Mouse (Mus musculus): ENCODE data around the gene Cbr3. TPM values are rescaled to one million over a fixed set of nuclear protein-coding genes. Genes with fewer than 3 reads are reported as not detected.

Gene Cbr3
- polyA plus RNA-seq, 1 experiment from 2014 or later = 16.6 TPM

GRCm38 (mm10) chr16:93728676-93729075 lies 45.7 kb downstream of the Cbr3 start:
- in situ Hi-C loops (cut with MboI; ENCODE audit: low pct_unique_long_range_greater_than_20kb) = no loop called here
- ChIA-PET CTCF (no interaction called here), POLR2A (no interaction called here)
- TF ChIP-seq CTCF (IDR thresholded peaks at IDR 0.05) = no peak
- no peak for ATAC-seq
- DNase-seq (ENCODE audit: low read depth, low spot score) = no peak
- no peaks in the 10 kb centered on the region for H3K27me3 ChIP-seq

DNA sequence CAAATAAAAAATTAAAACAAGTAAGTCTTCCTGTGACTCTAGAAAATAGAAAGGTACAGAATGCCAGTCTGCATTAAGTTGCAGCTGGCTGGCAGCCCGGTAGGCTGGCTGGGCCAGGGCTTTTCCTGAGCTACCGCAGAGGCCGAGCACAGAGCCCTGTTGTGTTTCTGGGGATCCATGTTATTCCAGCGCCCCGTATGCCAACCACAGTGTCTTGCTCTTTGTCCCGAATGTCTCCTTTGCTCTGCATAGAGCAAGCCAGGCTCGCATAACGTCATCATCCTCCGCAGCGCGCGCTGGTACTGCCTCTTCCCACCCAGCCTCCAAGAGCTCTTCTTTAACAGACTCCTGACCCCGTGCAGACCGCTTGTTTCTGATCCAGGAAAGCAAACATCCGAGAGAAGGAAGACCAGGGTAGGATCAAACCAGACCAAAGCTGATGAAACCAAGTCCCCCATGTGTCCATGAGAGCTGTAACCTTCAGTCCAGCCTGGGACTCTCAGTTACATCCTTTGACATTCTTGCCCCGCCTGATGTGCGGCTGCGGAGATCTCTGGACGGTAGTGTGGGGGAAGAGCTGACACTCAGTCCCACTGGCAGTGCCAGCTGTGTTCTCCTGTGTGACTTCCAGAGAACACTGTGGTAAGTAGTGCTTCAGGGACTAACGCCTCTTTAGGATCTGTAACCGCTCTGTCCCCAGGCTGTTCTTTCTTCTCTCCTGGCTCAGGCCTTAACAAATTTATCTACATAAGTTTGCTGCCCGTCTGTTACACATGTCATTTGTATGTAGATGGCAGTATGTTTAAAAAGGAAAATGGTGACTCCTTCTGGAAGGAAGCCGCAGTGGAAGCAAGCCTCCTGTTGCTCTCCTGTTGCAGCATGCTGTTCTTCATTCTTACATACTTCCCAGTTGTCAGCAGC lies 47.0 kb downstream of the Cbr3 start:
- DNase-seq (ENCODE audit: low read depth, low spot score) = no peak

DNA sequence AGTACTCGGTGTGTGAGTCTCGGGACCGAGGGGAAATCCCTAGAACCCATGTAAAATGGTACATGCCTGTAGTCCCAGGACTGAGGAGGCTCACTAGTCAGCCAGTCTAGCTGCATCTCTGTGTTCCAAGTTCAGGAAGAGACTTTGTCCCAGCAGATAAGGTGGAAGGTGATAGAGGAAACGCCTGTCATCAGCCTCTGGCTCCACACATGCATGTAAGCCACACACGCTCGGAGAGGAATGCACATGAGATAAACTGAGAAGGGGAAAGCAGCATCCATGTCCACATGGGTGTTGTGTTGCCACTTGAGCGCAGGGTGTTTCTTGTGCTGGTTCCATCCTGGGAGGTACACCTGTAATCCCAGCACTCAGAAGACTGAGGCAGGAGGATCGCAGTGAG lies 48.3 kb downstream of the Cbr3 start:
- CTCF ChIA-PET = interaction anchor here (1.3 kb wide), 1 partner anchor 8 kb away, joined by 4 read pairs; no protein-coding TSS in a partner anchor
- POLR2A ChIA-PET = no interaction called here
- no peaks in the 10 kb centered on the region for H3K27me3 ChIP-seq
- in situ Hi-C loops (cut with MboI; ENCODE audit: low pct_unique_long_range_greater_than_20kb) = no loop called here
- DNase-seq (ENCODE audit: low read depth, low spot score) = no peak
- no peak for TF ChIP-seq CTCF (IDR thresholded peaks at IDR 0.05)
- ATAC-seq = no peak

More for the DNA sequence above, 47.0 kb downstream of the Cbr3 start:
- no peaks in the 10 kb centered on the region for H3K27me3 ChIP-seq
- ChIA-PET CTCF (interaction anchor here (1.3 kb wide), 1 partner anchor 10 kb away, joined by 4 read pairs; no protein-coding TSS in a partner anchor), POLR2A (interaction anchor here (0.6 to 0.8 kb wide), 2 partner anchors 8 to 46 kb away, joined by 3 read pairs; no protein-coding TSS in a partner anchor)
- in situ Hi-C loops (cut with MboI; ENCODE audit: low pct_unique_long_range_greater_than_20kb) = no loop called here
- TF ChIP-seq CTCF (IDR thresholded peaks at IDR 0.05) = no peak
- ATAC-seq = no peak

DNA sequence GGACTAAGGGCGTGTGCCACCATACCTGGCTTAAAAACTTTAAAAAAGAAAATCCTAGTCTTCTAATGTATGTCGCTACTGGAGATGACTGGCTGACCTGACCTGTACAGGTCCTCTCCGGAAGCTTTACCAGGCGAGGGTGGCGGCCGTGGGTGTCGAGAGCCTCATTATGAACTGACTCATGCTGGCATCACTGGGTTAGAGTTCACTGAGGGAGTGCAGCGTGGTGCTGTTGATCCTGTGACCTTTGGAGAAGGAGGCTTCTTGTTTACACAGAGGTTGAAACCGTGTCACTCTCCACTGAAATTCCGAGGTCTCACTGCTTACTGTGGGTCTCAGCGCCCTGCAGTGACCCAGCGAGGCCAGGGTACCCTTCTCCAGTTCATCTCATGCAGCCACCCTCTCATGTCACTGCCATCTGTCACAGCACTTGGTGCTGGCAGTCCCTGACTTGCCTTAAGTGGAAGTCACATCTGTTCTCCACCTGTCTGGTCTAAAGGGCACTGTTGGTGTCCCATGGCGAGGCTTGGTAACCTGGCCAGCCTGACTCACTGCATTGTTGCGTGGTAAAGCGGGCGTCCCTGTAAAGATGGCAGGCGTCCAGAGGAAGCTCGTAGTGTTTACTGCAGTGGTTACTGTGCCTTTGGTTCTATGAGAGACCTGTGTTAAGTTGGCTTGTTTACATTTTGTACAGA lies 50.0 kb downstream of the Cbr3 start:
- ATAC-seq (no peak), DNase-seq (ENCODE audit: low read depth, low spot score) (no peak)
- TF ChIP-seq CTCF (IDR thresholded peaks at IDR 0.05) = no peak
- in situ Hi-C loops (cut with MboI; ENCODE audit: low pct_unique_long_range_greater_than_20kb) = no loop called here
- CTCF ChIA-PET = no interaction called here
- H3K27me3 ChIP-seq = no peaks in the 10 kb centered on the region
- POLR2A ChIA-PET = interaction anchor here (0.7 kb wide), 1 partner anchor 24 kb away, joined by 3 read pairs; no protein-coding TSS in a partner anchor

GRCm38 (mm10) chr16:93739251-93739650 lies 56.2 kb downstream of the Cbr3 start:
- POLR2A ChIA-PET = no interaction called here
- CTCF ChIA-PET = interaction anchor here (1.2 kb wide), 1 partner anchor 8 kb away, joined by 4 read pairs; no protein-coding TSS in a partner anchor
- ATAC-seq (no peak), DNase-seq (ENCODE audit: low read depth, low spot score) (no peak)
- no peaks in the 10 kb centered on the region for H3K27me3 ChIP-seq
- TF ChIP-seq CTCF (IDR thresholded peaks at IDR 0.05) = no peak
- in situ Hi-C loops (cut with MboI; ENCODE audit: low pct_unique_long_range_greater_than_20kb) = no loop called here

Other genes with a start within 250 kb of the Cbr3 start
- gene Setd4, start 79.2 kb upstream of the Cbr3 start, polyA plus RNA-seq (2021) = 18.5 TPM
- 137 TPM for gene Cbr1, start 77.4 kb upstream of the Cbr3 start, polyA plus RNA-seq (2021)
- 4.3 TPM for gene Gm5678, start 55.1 kb upstream of the Cbr3 start, polyA plus RNA-seq (2021)
- gene Dop1b, start 28.7 kb downstream of the Cbr3 start, polyA plus RNA-seq (2021) = 12.6 TPM
- gene Morc3, start 148.9 kb downstream of the Cbr3 start, polyA plus RNA-seq (2021) = 31.2 TPM
- 32.1 TPM for gene Chaf1b, start 200.7 kb downstream of the Cbr3 start, polyA plus RNA-seq (2021)

Data from Patski (cell line).